Mouse (Mus musculus) testis, adult 2 months (tissue): Measurements from ENCODE around the gene Sag.

Experiments
- CTCF ChIP-seq: fragments of 200-500 bp; IDR thresholded peaks from 2 replicates; pipeline ENCODE4 v1.5.1; 2012; ENCODE audit warnings: low read depth, mild to moderate bottlenecking, inconsistent platforms, low read length, moderate library complexity; ENCODE audit not compliant: control insufficient read depth, insufficient read depth, insufficient replicate concordance
- POLR2A ChIP-seq: fragments of 200-500 bp; IDR thresholded peaks from 2 replicates; pipeline ENCODE4 v1.6.1; 2012; ENCODE audit warnings: low read depth, mild to moderate bottlenecking, inconsistent platforms, low read length, moderate library complexity; ENCODE audit not compliant: control insufficient read depth

GRCm38 (mm10) chr1:87779204-87779785 is 24.2 kb upstream of the Sag start:
- TF ChIP-seq POLR2A = no peak
- TF ChIP-seq CTCF = no peak
